Mouse (Mus musculus) lung, postnatal 0 days (tissue): ENCODE data around the gene 6430550D23Rik.
A peak's percentile ranks its signal among the peaks of the same experiment; 100 is the strongest.

Experiments used
- CTCF ChIP-seq: IDR thresholded peaks from 2 replicates; pipeline ENCODE4 v1.5.1; 2016; ENCODE audit warnings: antibody characterized with exemption, mild to moderate bottlenecking
- EP300 ChIP-seq: IDR thresholded peaks from 2 replicates; pipeline ENCODE4 v1.6.1; 2016; ENCODE audit warnings: antibody characterized with exemption, mild to moderate bottlenecking, control low read depth

DNA sequence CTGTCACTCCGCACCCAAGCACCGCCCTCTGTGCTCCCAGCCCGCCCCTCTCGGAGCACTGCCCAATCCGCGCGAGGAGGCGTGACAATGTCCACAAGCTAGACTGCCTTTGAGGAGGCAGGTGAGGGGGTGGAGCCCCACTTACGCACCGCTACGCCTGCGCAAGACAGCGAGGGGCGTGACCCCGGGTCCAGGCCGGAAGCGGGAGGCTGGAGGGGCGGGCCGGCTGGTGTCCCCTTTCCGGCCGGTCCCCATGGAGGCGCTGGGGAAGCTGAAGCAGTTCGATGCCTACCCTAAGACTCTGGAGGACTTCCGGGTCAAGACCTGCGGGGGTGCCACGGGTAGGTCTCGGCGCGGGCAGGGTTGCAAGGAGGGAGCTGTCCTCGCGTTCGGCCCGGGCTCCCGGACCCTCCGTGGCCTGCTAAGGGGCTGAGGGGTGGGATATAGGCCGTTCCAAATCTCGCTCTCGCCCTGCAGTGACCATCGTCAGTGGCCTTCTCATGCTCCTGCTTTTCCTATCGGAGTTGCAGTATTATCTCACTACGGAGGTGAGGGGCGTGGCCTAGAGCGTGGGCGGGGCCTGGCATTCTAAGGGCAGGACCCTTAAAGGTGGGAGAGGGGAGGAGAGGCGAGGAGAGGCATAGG, at the start of gene 6430550D23Rik, which contains the start of gene Ergic3:
- TF ChIP-seq CTCF (0 out of 2 replicates have a peak, but pooled peaks have one; percentile 8), EP300 (no peak)
